Mouse (Mus musculus) thymus, postnatal 36 days (tissue): ENCODE results near the gene Itpr2.
A peak's percentile ranks its signal among the peaks of the same experiment; 100 is the strongest.

ENCODE experiments used
- DNase-seq, 2 experiments: peaks; one replicate each; pipeline ENCODE4 v3.0.0; 2022; ENCODE audit warnings: mixed read lengths in 2 of 2

The Itpr2 gene

DNA sequence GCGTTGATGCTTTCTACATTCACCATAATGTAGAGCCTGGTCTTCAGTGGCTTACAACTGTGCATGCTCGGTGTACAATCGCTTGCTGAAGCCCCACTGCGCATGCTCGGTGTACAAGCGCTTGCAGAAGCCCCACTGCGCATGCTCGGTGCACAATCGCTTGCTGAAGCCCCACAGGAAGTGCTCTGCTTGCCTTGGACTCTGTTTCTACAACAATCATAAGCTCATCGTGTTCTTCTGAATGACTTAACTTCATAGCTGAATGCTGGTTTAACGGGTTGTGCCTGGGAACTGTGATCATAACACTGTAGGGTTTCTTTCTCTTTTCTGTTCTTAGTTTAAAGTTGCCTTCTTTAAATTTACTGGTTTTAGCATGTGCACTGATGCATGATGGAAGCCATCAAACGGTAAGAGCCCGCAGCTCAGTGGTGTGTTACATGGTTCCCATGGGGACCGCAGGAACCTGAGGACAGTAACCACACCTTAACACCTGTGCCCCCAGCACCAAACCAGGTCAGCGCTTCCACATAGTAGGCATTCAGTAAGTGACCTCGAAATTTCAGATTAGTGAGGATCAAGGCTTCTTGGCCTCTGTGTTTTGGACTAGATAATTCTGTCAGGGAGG is 90.5 kb downstream of the Itpr2 start:
- no peak for DNase-seq

DNA sequence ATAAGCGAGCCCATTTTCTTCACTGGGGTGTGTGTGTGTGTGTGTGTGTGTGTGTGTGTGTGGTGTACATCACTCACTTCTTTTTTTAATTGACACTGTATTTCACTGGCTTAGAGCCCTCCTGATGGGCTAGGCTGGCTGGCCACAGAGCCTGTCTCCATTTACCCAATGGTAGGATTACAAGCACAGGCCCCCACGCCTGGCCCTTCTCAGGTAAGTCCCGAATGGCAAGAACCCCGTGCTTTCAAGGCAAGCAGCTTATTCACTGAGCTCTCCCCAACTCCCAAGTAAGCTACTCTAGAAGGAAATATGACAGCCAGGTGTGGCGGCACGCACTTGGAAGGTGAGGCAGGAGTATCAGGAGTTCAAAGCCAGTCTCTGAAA is 91.6 kb downstream of the Itpr2 start:
- no peak for DNase-seq

DNA sequence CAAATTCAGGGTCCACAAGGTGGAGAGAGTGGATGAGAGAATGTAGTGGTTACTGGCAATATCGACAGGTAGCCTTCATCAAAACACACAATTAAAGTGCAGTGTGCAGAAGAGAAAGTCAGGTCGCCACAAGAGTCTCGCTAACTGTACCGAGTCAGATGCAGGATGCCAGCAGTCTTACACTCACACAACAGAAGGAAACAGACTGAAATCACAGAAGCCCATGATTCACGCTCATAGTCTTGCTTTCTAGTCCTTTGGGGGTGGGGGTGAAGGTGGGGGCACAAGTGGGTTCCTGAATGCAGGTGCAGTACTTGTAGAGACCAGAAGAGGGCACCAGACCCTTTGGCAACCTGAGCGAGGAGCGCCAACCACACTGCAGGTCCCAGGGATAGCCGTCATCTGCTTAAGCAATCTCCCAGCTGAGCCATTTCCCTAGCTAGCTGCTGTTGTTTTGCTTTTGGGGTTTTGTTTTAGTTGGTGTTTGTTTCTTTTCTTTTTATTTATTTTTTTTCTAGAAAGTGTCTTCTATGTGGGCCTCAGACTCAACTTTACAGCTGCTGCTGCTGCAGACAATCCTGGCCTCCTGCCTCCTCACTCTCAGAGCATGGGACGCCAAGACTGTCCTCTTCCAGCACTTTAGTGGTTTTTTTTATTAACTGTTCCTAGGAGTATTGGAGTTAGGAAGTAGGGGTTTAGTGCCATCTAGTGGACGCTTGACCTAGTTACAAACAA is 92.2 kb downstream of the Itpr2 start:
- peak; percentile 79 to 80 for DNase-seq

DNA sequence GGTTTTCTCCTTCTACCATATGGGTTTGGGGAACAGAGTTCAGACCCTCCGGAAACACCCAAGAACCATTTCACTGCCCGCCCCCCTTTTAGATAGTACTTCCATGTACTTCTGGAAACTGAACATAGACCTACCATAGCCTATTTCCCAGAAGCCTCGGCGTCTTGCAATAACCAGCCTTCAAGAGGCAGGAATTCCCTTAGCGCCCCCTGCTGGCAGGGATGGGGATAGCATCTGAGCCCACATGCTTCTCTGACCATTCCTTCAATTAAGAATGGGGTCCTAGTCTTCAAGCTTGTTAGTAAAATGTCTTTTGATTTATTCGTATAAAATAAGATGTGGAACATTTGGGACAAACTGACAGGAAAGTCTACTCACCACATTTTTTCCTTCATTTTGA is 96.6 kb downstream of the Itpr2 start:
- peak in 1 of 2 experiments; percentile 48 for DNase-seq

DNA sequence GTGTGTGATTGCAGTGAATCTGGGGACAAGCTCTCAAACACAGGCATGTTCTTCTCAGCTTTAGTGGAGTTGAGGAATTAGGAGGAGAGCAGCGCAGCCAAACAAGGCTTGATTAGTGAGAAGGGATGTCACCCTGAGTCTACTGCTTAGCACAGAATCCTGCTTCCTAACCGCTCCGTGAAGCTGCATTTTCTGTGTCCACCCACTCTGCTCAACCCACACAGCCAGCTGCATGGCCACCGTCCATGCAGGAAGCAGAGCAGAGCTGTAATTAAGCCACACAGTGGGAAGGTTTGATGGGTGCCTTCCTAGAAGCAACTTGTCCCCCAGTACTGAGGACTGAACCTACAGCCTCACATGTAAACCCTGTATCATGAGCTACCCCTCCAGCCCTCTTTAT is 97.1 kb downstream of the Itpr2 start:
- DNase-seq, result no peak

DNA sequence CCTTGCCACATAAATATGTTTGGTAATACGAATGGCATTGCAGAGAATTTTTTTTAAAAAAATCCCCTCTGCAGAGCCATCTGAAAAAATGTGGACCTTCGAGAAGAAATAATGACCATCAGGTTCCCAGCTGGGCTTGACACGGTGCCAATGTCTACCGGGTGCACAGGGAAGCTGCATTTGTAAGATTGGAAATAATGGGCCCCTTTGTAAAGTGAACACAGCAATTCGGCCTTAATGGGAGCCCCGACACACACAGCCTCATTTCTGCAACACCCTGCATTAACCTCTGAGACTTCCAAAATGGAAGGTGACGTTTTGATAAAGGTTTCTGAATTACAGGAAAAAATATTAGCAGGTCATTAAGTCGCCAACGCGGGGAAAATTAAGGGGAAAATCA is 97.9 kb downstream of the Itpr2 start:
- no peak for DNase-seq

DNA sequence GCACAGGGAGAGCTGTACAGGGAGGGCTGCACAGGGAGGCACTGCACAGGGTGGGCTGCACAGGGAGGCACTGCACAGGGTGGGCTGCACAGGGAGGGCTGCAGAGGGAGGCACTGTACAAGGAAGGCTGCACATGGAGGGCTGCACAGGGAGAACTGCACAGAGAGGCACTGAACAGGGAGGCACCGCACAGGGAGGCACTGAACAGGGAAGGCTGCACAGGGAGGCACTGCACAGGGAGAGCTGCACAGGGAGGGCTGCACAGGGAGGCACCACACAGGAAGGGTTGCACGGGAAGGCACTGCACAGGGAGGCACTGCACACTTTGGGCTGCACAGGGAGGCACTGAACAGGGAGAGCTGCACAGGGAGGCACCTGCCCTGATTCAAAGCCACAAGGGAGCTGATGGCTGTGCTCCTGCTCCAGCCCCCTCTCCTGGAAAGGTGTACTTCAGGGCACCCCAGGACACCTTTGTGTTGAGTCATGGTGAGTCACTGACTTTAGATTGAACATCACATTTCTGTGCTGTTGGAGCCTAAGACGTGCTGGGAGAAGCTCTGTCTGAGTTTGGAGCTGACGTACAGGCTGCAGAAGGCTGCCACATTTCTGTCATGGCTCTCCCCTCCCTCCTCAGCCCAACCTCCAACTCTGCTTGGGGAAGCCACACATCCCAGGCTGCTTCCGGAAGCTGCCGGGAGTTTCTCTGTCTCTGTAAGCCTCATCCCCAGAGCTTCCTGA is 98.9 kb downstream of the Itpr2 start:
- no peak for DNase-seq

DNA sequence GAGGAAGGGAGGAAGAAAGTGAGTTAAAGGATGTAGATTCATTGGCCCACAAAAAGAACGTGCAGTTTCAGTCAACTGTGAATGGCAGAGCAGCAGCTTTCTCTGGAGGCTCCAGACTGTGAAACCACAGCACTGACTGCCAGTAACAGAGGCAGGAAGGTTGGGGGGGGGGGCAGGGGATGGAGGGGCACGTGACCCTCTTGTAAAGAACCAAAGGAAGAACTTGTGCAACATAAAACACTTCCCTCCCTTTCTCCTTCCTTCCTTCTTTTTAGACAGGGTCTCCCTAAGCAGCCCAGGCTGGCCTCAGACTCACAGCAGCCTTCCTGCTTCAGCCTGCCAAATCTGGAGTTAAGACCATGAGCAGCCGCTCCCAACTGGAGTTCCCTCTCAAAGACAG is 104.2 kb downstream of the Itpr2 start:
- no peak for DNase-seq

DNA sequence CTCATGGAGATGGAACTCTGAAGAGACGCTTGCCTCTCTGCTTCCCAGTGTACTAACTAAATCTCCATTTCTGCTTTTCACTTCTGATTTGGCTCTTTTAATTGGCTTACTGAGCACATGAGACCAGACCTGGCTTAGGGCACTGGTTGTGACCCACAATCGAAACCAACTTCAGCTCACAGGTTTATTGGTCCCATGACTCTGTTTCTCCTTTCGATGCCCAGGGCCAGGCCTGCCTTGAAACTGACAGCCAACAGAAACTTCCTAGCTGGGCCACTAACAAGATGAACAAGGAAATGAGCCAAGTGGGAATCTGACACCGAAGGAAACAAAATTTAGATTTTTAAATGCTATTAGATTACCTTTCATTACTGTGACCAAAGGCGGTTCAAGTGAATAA is 105.8 kb downstream of the Itpr2 start:
- no peak for DNase-seq

DNA sequence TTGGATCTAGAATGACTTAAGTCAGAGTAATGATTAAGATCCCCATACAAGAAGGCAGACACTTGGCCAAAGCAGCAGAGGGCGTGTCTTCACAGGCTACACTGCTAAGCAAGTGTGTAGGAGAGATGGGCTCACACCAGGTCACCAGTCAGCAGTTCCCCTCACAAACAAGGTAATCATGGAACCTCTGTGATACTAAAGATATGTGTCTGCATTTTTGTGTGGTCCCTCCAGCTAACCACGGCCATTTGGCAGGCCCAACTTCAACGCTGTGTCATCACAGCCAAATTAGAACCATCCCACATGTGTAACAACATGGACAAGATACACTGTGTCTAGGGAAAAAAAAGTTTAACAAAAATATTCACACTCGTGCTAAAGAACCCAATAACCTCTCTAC is 106.4 kb downstream of the Itpr2 start:
- no peak for DNase-seq

DNA sequence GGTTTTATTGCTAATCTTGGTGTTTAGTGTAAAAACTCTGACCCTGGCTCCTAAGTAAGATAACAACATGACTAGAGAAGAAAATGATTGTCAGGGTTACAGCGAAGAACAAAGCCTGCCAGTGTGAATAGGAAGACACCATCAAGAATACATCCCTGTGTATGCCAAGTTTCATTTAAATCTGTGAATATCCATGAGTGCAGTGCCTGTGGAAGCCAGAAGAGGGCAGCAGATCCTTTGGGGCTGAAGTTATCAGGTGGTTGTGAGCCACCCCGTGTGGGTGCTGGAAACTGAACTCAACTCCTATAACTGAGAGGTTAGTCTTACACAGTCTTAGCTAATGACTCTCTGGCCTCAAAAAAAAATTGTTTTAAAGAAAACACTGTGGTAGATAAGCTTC is 109.8 kb downstream of the Itpr2 start:
- no peak for DNase-seq

DNA sequence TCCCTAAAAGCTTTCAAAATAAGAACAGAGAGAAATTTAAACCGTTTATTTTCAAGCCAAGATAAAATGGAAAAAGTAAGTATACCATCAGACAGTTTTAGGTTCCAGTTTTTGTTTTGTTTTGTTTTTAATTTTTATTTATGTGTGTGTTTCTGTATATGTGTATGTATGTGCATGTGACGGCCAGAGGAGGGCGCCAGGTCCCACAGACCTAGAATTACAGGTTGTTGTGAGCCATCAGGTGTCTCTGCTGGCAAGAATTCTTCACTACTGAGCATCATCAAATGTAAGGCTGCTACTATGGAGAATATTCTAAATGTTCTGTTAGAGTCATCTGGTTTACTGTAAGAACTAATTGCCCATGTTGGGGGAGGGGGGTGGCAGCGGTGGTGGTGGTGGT is 111.9 kb downstream of the Itpr2 start:
- no peak for DNase-seq

DNA sequence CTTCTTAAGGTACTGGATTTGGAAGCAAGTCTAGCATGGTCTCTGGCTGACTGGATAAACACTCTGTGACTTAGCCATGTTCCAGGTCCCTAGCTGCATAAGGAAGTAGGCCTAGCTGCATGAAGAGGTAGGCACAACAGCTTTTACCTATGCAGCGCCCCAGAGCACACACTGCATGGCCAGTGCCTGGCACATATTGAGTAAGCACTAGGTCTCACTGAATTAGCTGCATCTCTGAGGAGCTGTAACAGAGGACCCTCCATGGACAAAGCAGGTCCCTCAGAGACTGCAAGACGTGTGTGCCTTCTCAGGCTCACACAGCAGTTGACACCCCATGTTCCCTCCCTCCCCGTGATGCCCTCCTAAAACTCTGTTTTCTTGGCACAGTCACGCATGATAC is 114.0 kb downstream of the Itpr2 start:
- no peak for DNase-seq

DNA sequence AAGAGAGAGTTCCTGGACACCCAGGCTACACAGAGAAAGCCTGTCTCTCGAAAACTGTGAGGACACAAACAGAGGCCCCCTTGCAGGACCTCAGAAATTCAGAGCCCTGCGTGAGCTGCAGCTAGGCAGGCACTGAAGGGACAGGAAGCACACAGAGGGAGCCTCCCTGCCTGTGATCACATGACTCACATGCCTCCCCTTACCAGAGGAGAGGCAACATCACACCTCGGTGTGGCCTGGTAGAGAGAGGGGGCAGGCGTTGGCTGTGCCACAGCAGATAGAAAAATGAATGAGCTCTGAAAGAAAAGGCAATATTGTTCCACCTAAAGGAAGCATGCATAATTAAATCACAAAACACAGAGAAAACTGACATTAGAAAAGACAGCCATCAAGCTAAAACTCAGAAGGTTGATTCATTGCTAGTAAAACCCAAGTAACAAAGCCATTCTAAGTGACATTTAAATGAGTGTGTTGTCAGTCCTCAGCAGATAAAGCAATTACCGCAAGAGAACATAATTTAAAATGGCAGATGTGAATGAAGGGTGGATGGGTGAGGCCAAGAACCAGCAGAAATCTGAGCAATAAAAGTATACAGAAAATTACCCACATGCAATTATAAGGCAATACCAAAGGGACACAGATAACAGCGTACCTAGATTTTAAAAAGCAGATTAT is 114.8 kb downstream of the Itpr2 start:
- DNase-seq, result peak in 1 of 2 experiments; percentile 19

DNA sequence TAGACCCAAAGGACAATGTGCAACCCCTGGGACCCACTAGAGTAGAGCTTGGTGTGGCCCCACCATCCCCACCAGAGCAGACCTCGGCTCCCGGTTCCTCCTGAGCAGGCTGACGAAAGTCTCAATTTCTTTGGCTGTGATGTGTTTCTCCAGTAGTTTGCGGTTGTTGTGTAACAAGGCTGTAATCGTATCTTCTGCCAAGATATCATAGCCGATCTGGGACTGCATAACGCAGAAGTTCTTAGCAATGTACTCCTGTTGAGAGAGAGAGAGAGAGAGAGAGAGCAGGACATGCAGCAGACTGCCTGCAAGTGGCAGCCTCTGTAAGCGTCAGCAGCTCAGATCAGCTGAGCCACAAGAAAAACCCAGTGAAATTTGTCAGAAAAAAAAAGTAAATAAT is 122.8 kb downstream of the Itpr2 start:
- no peak for DNase-seq

DNA sequence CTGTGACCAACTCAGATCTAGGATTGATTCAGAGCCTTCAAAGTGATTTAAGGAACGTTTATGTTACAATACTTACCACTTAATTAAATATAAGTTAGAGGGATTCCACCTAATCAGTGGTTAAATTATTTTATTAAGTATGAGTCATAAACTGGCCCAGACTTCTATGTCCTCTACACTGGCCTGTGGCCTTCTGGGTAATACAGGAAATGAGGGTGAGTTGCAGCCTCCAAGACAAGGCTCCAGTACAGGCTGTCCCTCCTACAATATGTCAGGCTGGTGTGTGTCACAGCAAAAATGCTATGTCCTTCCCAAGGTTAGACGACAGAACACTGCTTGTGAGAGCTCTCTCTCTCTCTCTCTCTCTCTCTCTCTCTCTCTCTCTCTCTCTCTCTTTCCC is 130.5 kb downstream of the Itpr2 start:
- no peak for DNase-seq

DNA sequence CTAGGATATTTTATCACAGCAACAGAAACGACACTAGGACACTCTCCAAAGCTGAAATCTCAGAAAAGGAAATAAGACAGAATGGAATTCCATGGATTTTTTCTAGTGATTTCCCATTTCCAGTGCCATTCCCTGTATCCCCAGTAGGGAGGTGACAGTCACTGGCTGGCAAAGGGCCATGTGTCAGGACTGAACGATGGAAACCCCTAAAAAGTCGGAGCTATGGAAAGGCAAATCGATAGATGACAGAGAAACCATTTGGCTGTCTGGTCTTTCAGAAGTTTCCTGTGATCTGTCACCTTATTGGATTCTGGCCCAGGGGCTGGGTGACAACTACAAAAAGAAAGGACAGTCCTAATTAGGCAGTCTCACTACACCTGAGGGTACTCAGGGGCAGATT is 135.8 kb downstream of the Itpr2 start:
- DNase-seq, result no peak

DNA sequence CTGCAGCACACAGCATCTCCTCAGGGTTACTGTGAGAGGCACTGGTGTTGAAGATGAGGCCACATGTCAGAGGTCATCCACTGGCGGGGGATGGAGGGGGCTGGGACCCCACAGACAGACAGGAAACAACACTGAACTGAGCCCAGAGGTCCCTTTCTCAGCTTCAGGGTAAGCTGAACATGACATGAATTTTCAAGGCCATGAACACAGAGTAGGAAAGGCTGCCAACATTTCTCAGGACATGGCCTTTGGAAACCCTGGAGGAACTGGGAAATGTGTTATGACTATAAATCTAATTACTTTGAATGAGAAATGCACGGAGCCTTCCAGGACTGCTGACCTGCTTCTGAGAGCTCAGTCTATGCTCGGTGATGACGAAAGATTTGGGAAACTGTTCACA is 144.1 kb downstream of the Itpr2 start:
- DNase-seq, result no peak

DNA sequence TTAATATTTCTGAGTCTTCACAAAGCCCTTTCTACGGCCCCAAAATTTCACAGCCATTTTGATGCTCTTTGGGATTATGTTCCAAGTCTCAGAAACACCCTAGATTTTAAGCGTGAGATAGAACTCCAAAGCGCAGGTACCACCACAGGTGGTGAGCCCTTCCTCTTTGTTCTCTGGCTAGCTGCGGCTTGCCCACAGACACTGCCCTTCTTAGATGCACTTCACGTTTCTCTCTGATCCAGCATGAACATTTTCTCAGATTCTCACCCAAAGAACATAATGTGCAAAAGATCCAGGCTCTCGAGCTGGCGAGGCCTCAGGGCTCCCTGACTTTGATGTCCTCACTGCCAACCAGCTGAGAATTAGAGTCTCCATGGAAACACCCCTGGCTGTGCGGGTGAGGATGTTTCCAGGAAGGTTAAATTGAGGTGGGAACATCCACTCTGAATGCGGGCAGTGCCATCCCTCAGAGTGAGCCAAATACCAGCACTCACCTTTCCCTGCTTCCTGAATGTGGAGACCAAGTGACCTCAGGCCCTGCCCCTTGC is 149.7 kb downstream of the Itpr2 start:
- DNase-seq, result no peak

DNA sequence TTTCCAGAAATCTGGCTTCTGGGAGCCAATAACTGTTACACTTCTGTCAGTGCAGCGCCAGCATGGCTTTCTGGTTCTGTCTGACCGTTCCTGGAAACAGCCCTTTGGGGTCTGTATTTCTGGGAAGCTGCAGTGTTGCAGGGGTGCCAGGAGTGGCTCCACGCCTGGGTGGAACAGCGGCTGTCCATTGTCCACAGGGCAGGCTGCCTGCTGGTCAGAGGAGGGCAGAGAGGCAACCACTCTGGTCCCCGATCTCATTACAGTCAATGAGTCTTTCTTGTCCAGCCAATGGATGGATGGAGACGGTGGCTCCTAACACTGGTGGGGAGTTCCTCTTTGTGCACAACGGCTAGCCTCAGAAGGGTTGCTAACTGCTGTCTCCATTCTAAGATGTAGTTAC is 150.2 kb downstream of the Itpr2 start:
- no peak for DNase-seq

DNA sequence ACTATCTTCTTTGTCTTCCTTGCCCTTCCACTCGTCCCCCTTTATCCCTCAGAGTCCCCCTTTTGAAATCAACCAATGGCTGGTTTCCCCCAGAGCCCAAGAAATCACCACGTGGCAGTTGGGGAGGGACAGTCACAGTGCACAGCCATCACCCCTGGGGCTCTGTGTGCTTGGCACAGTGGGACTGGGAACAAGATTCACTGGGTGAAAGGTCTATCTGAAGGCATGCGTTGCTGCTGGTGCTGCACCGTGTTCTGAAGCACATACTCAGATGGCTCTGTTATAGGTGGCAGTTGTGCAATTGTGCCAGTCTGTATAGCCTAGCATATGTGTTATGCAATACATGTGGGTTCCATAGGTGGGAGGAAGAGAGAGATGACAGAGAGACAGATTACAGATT is 154.5 kb downstream of the Itpr2 start:
- DNase-seq, result no peak

DNA sequence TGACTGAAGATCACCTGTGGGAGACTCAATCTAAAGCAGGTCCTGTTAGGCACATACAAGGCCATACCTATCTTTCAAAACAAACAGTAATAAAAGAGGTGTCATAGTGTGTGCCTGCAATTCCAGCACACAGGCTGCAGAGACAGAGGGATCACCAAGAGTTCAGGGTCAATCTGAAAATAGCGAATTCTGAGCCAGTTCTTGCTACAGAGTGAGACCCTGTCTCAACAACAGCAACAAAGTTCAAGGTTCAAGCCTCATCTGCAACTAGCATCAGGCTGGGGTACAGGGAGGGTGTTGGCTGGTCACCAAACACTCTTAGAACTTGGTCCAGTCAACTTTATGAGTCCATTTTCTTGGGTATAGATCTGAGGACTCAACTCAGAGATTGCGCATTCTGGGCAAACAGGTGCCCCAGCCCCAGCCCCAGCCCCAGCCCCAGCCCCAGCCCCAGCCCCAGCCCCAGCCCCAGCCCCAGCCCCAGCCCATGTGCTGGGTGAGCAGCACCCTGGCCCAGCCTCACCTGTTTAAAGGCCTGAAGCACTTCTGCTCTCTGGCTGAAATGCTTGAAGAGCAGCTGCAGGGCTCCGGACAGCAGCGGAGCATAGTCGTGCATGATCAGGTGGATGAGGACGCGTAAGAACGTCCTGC is 155.4 kb downstream of the Itpr2 start:
- DNase-seq, result no peak

DNA sequence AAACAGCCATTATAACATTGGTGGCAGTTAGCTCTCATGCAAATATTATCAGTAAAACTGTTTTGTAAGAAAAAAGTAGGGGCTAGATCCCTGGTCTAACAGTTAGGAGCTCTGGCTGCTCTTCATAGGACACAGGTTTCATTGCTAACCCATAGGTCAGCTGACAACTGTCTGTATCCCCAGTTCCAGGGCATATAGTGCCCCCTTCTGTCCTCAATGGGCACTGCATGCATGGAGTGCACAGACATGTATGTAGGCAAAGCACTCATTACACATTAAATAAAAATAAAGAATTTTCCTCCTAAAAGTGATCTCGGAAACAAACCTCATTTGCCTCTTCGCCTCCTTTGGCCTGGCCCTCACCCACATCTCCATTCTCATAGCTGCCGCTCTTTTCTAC is 157.3 kb downstream of the Itpr2 start:
- DNase-seq, result peak; percentile 23 to 24
